Mouse (Mus musculus): ENCODE measurements around the gene Pak6.

- TF ChIP-seq CTCF (IDR thresholded peaks at IDR 0.05; ENCODE audit: low read depth) (no peak), EP300 (IDR thresholded peaks at IDR 0.05; ENCODE audit: low read depth) (no peak)
Observed at GRCm38 (mm10) chr2:118658457-118658856, 4.6 kb upstream of the Pak6 start.
